Mouse (Mus musculus): ENCODE measurements at regions not wholly inside any gene's neighbourhood (a gene's known extent, or its start where the extent isn't known, plus 50 kb on each side); places are given as distances from the start of the nearest gene placed in this dataset.

GRCm38 (mm10) chr10:102943156-102943555 is 86.9 kb downstream of the Alx1 start:
- no peak for ATAC-seq (replicated peaks; ENCODE audit: poor library complexity, severe bottlenecking)

GRCm38 (mm10) chr10:102940823-102941519 is 89.0 kb downstream of the Alx1 start:
- ATAC-seq (replicated peaks; ENCODE audit: poor library complexity, severe bottlenecking), result no peak

GRCm38 (mm10) chr10:102931445-102931844 is 98.6 kb downstream of the Alx1 start:
- no peak for ATAC-seq (replicated peaks; ENCODE audit: poor library complexity, severe bottlenecking)

GRCm38 (mm10) chr10:102928651-102929050 is 101.4 kb downstream of the Alx1 start:
- no peak for ATAC-seq (replicated peaks; ENCODE audit: poor library complexity, severe bottlenecking)

GRCm38 (mm10) chr10:102897368-102897767 is 132.6 kb downstream of the Alx1 start:
- no peak for ATAC-seq (replicated peaks; ENCODE audit: poor library complexity, severe bottlenecking)

GRCm38 (mm10) chr10:102895952-102896351 is 134.1 kb downstream of the Alx1 start:
- no peak for ATAC-seq (replicated peaks; ENCODE audit: poor library complexity, severe bottlenecking)

GRCm38 (mm10) chr10:102892373-102892772 is 137.6 kb downstream of the Alx1 start:
- no peak for ATAC-seq (replicated peaks; ENCODE audit: poor library complexity, severe bottlenecking)

GRCm38 (mm10) chr10:102889709-102890108 is 140.3 kb downstream of the Alx1 start:
- ATAC-seq (replicated peaks; ENCODE audit: poor library complexity, severe bottlenecking), result no peak

GRCm38 (mm10) chr10:102881824-102882438 is 148.1 kb downstream of the Alx1 start:
- no peak for ATAC-seq (replicated peaks; ENCODE audit: poor library complexity, severe bottlenecking)

- ATAC-seq (replicated peaks; ENCODE audit: poor library complexity, severe bottlenecking), result peak; percentile 62; the same call in 1 of the 2 replicates
Observed at GRCm38 (mm10) chr10:102878010-102878409, 152.0 kb downstream of the Alx1 start.

GRCm38 (mm10) chr10:102876946-102877345 is 153.1 kb downstream of the Alx1 start:
- no peak for ATAC-seq (replicated peaks; ENCODE audit: poor library complexity, severe bottlenecking)

GRCm38 (mm10) chr10:102866920-102867319 is 163.1 kb downstream of the Alx1 start:
- ATAC-seq (replicated peaks; ENCODE audit: poor library complexity, severe bottlenecking), result no peak

GRCm38 (mm10) chr10:102836567-102837224 is 193.3 kb downstream of the Alx1 start:
- peak; percentile 59 for ATAC-seq (replicated peaks; ENCODE audit: poor library complexity, severe bottlenecking)

- ATAC-seq (replicated peaks; ENCODE audit: poor library complexity, severe bottlenecking), result peak; percentile 70
Observed at GRCm38 (mm10) chr10:102835814-102836213, 194.2 kb downstream of the Alx1 start.

- ATAC-seq (replicated peaks; ENCODE audit: poor library complexity, severe bottlenecking), result no peak
Observed at GRCm38 (mm10) chr10:102829606-102830005, 200.4 kb downstream of the Alx1 start.

- no peak for ATAC-seq (replicated peaks; ENCODE audit: poor library complexity, severe bottlenecking)
Observed at GRCm38 (mm10) chr10:102823434-102823833, 206.6 kb downstream of the Alx1 start.

- ATAC-seq (replicated peaks; ENCODE audit: poor library complexity, severe bottlenecking), result no peak
Observed at GRCm38 (mm10) chr10:102801391-102801790, 228.6 kb downstream of the Alx1 start.

- no peak for ATAC-seq (replicated peaks; ENCODE audit: poor library complexity, severe bottlenecking)
Observed at GRCm38 (mm10) chr10:102779243-102779642, 250.8 kb downstream of the Alx1 start.

- ATAC-seq (replicated peaks; ENCODE audit: poor library complexity, severe bottlenecking), result no peak
Observed at GRCm38 (mm10) chr10:102763696-102764095, 251.7 kb downstream of the Rassf9 start.

GRCm38 (mm10) chr10:102762378-102762777 is 250.4 kb downstream of the Rassf9 start:
- ATAC-seq (replicated peaks; ENCODE audit: poor library complexity, severe bottlenecking), result no peak

- ATAC-seq (replicated peaks; ENCODE audit: poor library complexity, severe bottlenecking), result peak; percentile 82
Observed at GRCm38 (mm10) chr10:102735207-102735606, 223.2 kb downstream of the Rassf9 start.
